Mouse (Mus musculus) heart, postnatal 14 days (tissue): ENCODE measurements around the gene Rpp21. TPM values are rescaled to one million over a fixed set of nuclear protein-coding genes. Genes with fewer than 3 reads are reported as not detected.
"Not testable (repeated sequence)": the region's sequence is repeated elsewhere in the genome, so short reads cannot be mapped to it uniquely, and the experiment has no call there.

Source experiments
- DNase-seq, 2 experiments: peaks; one replicate each; pipeline ENCODE4 v3.0.0; 2021 to 2022
- intact Hi-C: fragments of 180-260 bp; cut with DNase I; formaldehyde crosslinking; loops from one replicate; pipeline ENCODE4 v1.15.1; 2025
- total RNA-seq, 2 experiments: library from RNA; stranded (reverse); gene quantifications; 2 replicates each; pipeline ENCODE4 v1.2.3; 2021

Rpp21 gene
- total RNA-seq, 2 experiments from 2014 or later: 33.1 to 34.2 TPM

DNA sequence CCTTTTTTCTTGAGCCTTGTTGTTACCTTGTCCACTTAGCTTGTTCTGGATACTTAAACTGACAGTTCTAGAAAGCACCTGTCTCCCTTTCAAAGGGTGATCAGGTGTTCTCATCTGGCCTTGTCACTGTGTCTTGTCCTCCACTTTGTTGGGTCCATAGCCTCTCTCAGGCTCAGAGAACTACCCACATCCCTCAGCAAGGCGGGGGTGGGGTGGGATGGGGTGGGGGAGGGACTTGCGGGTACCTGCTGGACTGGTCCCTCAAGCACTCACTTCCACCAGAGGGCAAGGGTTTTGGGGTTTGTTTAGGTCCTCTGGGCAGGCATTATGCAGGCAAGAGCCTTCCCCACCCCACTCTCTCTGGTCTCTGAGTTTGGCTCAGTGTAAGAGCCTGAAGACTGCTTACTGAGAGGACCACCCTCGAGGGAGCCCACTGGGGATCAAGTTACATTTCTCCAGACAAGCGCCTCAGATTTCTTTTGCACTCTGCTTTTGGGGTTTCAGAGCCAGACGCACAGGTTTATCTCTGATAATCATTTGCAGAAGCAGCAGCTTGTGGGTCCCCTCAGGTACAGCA, 17.1 kb downstream of the Rpp21 start:
- DNase-seq: no peak
- intact Hi-C loops: no loop called here

DNA sequence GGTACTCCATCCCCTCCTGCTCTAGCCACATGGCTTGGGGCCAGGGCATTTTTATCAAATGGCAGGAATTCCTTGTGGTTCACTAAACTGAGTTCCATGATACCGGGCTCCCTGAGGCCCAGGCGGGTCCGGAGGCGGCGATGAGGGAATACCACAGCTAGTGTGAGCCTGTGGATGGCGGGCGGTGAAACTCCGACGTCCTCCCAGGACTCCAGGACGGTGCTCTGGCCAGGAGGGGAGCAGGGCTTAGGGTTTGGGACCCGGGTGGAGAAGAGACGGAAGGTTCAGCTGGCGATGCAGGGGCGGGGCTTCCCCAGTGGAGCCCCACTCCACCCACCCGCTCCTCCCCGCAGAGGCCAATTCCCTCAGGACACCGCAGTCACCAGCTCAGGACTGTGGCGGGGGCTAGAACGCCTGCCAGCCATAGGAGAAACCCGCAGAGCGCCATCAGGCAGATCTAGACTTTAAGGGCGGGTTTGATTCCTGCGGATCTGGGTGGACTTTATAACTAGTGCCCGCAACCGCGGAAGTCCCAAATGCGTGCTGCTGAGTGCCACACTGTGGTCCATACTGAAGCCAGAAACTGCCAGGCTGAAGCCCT, 20.4 kb downstream of the Rpp21 start:
- intact Hi-C loops: no loop called here
- peak; percentile 13 to 21 for DNase-seq

DNA sequence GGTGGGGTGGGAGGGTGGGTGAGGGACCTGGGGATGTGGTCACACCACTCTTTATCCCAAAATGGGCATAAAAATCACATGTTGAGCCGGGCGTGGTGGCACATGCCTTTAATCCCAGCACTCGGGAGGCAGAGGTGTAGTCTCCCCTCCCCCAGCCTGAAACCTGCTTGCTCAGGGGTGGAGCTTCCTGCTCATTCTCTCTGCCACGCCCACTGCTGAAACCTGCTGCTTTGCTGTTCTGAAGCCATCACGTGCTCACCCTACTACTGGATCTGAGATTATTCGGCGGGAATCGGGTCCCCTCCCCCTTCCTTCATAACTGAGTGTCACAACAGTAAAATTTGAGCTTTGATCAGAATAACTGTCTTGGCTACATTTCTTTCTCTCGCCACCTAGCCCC, 22.6 kb downstream of the Rpp21 start:
- DNase-seq, intact Hi-C loops: not testable (repeated sequence)

DNA sequence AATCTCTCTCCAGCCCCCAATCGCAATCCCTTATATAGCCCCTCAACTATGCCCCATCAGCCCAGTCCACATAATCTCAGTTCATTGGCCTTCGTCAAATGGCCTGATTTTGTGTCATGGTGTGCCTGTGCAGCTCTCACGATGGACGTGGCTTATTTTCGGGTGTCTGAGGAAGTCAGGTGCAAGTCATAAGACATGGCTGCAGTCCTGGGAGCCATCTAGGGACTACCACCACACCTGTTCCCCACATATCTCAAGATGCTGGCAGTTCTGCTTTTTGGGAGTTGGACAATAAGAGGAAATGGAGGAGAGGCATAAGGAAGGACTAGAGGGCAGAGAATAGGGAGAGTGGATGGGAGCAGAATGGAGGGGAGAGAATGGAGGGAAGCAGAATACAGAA, 24.3 kb downstream of the Rpp21 start:
- intact Hi-C loops: no loop called here

DNA sequence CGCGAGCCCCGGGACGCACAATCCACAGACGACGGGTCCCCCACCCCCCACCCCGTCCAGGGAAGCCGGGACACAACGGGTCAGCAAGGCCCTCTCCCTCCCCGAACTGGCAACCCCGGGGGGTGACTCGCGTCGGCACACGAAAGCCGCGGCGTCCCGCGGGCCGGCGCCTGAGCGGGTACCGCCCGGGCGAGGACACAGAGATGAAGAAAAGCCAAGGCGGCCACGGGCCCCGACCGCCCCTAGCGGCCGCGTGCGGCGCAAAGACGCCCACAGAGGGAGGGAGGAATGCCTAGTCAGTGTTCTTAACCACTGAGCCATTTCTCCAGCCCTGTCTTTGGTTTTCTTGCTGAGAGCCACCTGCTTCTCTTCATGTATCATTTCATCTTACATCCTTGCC, 26.6 kb downstream of the Rpp21 start:
- DNase-seq: peak; percentile 85 to 87
- intact Hi-C loops: no loop called here

More for the DNA sequence above, 24.3 kb downstream of the Rpp21 start:
- DNase-seq: no peak

DNA sequence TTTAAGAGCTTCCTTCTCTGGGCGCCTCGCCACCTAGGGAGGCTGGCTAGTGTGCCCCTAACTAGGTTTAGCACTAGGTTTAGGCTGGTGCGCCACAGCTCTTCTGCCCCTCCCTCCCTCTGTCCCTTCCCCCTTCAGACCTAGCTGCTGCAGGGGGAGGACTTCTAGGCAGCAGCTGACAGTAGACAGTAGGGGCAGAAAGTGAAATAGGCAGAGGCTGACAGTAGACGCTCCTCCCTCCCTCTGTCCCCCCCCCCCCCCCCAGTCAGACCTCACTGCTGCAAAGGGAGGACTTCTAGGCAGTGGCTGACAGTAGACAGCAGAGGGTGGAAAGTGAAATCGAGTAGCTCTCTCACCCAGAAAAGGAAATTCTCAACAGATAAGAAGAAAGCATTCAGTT, 28.8 kb downstream of the Rpp21 start:
- intact Hi-C loops: no loop called here
- DNase-seq: no peak

DNA sequence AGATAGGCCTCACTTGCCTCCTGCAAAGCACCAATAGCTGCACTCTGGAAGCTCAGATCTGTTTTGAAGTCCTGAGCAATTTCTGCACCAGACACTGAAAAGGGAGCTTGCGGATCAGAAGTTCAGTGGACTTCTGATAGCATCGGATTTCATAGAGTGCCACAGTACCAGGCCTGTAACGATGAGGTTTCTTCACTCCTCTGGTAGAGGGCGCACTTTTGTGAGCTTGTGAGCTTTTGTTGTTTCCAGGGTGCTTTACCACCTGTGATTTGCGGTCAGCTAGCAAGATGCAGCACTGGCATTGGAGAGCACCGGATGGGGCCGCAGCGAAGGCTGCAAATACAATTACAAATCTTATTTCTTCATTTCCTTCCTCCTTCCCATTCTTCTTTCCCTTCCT, 30.9 kb downstream of the Rpp21 start:
- intact Hi-C loops: no loop called here
- peak in 1 of 2 experiments; percentile 10 for DNase-seq

DNA sequence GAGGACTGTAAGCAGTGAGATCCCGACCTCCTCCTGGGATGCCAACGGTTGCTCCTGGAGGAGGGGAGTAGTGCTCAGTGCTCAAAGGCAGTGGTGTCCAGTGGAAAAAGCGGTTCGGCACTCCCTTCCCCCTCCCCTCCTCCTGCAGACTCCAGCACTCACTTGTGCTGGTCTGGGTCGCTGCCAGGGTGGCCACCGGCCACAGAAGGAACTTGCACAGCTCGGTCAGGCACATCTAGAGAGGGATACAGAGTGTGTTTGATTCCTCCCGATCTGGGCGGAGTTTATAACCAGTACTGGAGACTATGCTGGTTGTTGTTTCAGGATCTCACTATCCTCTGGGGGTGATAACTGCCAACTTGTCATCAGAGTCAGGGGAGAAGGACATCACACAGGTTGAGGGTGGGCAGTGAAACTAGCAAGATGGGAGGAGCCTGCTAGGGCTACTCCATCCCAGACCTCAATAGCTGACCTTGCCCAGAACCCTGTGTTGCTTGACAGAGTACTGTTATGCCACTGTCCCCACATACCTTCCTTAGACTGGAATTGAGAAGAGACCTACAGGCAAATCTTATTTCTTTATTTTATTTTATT, 32.5 kb downstream of the Rpp21 start:
- intact Hi-C loops: no loop called here
- peak in 1 of 2 experiments; percentile 26 for DNase-seq

DNA sequence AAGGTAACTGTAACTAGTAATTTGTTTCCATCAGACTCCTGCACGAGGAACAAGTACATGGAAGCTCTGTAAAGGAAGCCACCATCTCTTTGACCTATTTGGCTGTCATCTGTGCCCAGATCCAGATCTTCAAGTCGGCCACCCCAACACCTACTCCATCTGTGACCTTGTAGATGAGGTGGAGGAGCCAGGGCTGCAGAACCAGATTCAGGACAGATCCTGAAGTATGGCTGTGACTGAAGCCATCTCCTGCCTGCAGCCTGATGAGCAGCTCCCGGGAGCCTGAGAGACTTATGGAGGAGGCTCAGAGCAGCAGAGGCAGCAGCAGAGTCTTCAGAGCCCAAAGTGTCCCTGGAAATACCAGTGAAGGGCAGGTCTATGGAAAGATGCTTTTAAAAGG, 33.4 kb downstream of the Rpp21 start:
- no peak for DNase-seq
- intact Hi-C loops: no loop called here

DNA sequence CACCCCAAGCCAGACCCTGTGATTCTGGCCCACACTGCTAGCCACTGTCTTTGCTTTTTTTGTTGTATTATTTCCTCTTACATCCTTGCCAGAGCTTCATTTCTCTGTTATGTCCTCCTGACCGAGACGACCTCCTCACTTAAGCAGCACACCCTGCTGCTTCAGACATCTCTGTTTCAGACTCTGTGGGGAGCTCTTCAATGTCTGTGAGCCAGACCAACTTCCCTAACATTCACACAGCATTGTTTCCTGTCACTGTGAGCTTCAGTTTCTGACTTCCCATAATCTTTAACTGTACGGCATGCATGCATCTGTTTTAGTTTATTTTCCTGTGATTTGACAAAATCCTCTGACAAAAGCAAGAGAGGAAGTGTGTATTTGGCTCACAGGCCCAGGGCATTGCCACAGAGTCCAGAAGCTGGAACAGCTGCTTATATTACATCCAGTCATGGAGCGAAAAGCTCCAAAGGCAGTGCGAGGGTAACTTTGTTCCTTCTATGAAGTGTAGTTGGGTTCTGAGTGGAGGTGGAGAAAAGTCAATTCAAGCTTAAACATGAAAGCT, 39.2 kb downstream of the Rpp21 start:
- intact Hi-C loops: no loop called here

DNA sequence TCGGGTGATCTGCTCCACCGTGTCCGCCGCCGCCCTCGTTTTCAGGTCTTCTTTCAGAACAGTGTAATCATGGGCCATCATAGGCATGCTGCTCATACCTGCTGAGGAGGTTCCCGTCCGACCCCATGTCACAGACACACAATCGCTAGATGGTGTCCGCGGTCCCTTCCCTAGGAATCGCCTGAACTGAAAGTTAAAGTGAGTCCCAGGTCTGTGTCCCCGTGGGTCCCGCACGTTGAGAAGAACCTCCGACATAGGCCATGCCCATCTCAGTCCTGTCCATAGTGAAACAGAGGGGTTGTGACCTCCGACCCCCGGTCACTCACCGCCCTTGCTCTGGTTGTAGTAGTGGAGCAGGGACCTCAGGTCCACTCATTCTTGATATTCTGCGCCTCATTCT, 42.3 kb downstream of the Rpp21 start:
- intact Hi-C loops: no loop called here
- DNase-seq: no peak

More for the DNA sequence above, 39.2 kb downstream of the Rpp21 start:
- no peak for DNase-seq

DNA sequence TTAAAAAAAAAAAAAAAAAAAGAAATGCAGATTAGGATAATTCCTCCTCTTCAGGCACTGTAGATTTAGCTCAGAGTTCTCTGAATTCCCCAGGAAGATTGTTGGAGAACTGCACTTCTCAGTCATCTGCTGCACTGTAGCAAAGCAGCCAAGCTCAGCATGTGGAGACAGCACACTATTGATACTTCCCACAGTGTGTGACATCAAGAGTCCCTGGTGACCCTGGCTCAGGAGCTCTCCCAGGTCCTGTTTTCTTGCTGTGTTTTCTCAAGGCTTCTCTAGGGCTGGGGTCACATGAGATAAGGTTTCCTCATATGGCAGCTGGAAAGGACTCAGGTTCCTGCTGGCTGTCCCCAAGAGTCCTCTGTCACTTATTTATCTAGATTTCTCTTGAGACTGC, 51.0 kb downstream of the Rpp21 start:
- DNase-seq: no peak
- intact Hi-C loops: no loop called here

DNA sequence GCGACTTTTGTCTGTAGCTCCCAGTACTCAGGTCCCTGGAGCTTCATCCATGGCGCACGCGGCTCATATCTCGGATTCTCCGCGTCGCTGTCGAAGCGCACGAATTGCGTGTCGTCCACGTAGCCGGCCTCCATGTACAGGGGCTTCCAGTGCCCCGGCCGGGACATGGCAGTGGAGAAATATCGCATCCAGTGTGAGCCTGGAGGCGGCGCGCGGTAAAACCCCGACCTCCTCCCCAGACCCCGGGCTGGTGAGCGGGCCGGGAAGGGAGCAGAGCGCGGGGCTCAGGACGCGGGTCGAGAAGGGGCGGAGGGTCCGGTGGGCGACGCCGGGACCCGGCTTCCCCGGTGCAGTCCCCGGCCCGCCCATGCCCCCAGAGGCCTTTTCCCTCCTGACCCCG, 52.0 kb downstream of the Rpp21 start:
- no peak for DNase-seq
- intact Hi-C loops: no loop called here

Other genes starting within 250 kb of the Rpp21 start
- 1 to 10 TPM; 4.7 to 6.0 TPM for gene H2-T24, start 237.5 kb downstream of the Rpp21 start, total RNA-seq
- gene H2-T23, start 225.2 kb downstream of the Rpp21 start, total RNA-seq: 10 to 100 TPM; 23.2 to 24.0 TPM
- 10 to 100 TPM in 1 of 2 experiments, 1 to 10 TPM in 1; 10.0 to 12.4 TPM for gene H2-T22, start 215.3 kb downstream of the Rpp21 start, total RNA-seq
- not detected for gene Gm6034, start 215.1 kb downstream of the Rpp21 start, total RNA-seq
- gene Gm11127, start 199.7 kb downstream of the Rpp21 start, total RNA-seq: 1 to 10 TPM; 1.5 to 2.3 TPM
- not detected for gene Gm19684, start 136.4 kb downstream of the Rpp21 start, total RNA-seq
- gene Gm7030, start 128.6 kb downstream of the Rpp21 start, total RNA-seq: not detected
- not detected for gene Gm8909, start 89.5 kb downstream of the Rpp21 start, total RNA-seq
- 1 to 10 TPM in 1 of 2 experiments, under 1 TPM in 1; 0.31 to 3.1 TPM for gene H2-T3, start 67.8 kb downstream of the Rpp21 start, total RNA-seq
- gene Trim39, start 14.2 kb upstream of the Rpp21 start, total RNA-seq: 1 to 10 TPM; 7.7 to 7.9 TPM
- not detected for gene H2-M10.2, start 28.4 kb upstream of the Rpp21 start, total RNA-seq
- gene H2-M10.1, start 68.1 kb upstream of the Rpp21 start, total RNA-seq: not detected
- not detected for gene H2-M10.3, start 110.3 kb upstream of the Rpp21 start, total RNA-seq
- gene H2-M10.4, start 204.3 kb upstream of the Rpp21 start, total RNA-seq: not detected